Mouse (Mus musculus): ENCODE results near the gene Ring1. TPM values are rescaled to one million over a fixed set of nuclear protein-coding genes. Genes with fewer than 3 reads are reported as not detected.

Ring1 gene
- polyA plus RNA-seq, 1 experiment = 22.9 TPM

DNA sequence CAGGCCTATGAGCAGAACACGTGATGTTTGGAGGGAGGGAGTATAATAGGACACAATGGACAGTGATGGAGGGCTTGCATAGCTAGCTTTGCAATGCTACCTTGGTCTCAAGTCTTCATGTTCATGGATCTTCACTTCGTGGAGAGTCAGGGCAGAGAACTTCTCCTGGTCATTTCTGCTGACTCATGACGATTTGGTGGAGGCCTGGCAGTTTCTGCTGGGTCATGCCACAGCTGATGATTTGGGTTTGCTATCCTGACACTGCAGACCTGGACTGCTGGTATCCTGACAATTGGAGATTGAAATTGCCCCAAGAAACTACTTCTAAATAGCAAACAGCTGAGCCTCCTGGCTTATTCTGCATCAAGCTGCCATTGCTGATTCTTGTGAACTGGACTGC, 50.9 kb downstream of the Ring1 start:
- no peak for TF ChIP-seq CTCF (IDR thresholded peaks at IDR 0.05; ENCODE audit: low read depth, low read length)
- TF ChIP-seq POLR2A (IDR thresholded peaks at IDR 0.05; ENCODE audit: borderline replicate concordance, low read depth, low read length) = no peak
- H3K4me3 ChIP-seq (ENCODE audit: insufficient read depth, low read length) = no peak overlapping the region
- H3K4me1 ChIP-seq (ENCODE audit: control insufficient read depth, insufficient read depth, low read length) = peaks cover 28% of the 10 kb centered on the region
- no peak overlapping the region for H3K27ac ChIP-seq (ENCODE audit: insufficient read depth, low read depth, low read length)

DNA sequence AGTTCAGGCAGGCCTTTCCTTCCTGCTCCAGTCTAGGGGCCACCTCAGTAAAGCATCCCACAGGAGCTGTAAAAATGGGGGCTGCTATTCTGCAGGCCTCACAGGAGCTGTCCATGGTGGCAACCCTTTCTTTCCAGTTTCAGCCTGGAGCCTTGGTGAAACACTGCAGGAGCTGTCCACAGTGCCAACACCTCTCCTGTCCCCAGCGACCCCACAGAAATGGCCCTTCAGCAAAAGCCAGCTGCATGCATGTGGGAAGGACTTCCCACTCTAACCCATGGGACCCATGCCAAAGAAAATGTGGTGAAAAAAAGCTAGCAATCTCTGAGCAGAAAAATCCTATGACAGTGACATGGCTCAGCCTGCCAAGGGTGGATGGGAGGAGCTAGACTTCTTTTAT, 51.8 kb downstream of the Ring1 start:
- Histone ChIP-seq H3K4me1 (ENCODE audit: control insufficient read depth, insufficient read depth, low read length) (peaks cover 28% of the 10 kb centered on the region), H3K27ac (ENCODE audit: insufficient read depth, low read depth, low read length) (peak overlapping the region; percentile 5; the same call in 1 of the 2 replicates), H3K4me3 (ENCODE audit: insufficient read depth, low read length) (no peak overlapping the region)
- TF ChIP-seq POLR2A (IDR thresholded peaks at IDR 0.05; ENCODE audit: borderline replicate concordance, low read depth, low read length) (no peak), CTCF (IDR thresholded peaks at IDR 0.05; ENCODE audit: low read depth, low read length) (no peak)

Other genes with a start within 250 kb of the Ring1 start
- gene Angptl4, start 242.8 kb downstream of the Ring1 start, polyA plus RNA-seq (2012; ENCODE audit: insufficient read depth, insufficient read length, missing spikeins) = 8.4 and 11.0 TPM in 2 replicates
- 27.5 and 33.3 TPM in 2 replicates for gene Kank3, start 214.2 kb downstream of the Ring1 start, polyA plus RNA-seq (2012; ENCODE audit: insufficient read depth, insufficient read length, missing spikeins)
- 1,369 and 1,530 TPM in 2 replicates for gene Rps28, start 200.1 kb downstream of the Ring1 start, polyA plus RNA-seq (2012; ENCODE audit: insufficient read depth, insufficient read length, missing spikeins)
- gene Ndufa7, start 200.1 kb downstream of the Ring1 start, polyA plus RNA-seq (2012; ENCODE audit: insufficient read depth, insufficient read length, missing spikeins) = 197 and 199 TPM in 2 replicates
- gene Cd320, start 181.6 kb downstream of the Ring1 start, polyA plus RNA-seq (2012; ENCODE audit: insufficient read depth, insufficient read length, missing spikeins) = 4.4 TPM in 2 replicates
- gene Gm7029, start 150.8 kb downstream of the Ring1 start, polyA plus RNA-seq (2012; ENCODE audit: insufficient read depth, insufficient read length, missing spikeins) = not detected in 2 replicates
- 35.5 and 36.3 TPM in 2 replicates for gene Kifc1, start 134.0 kb downstream of the Ring1 start, polyA plus RNA-seq (2012; ENCODE audit: insufficient read depth, insufficient read length, missing spikeins)
- gene Platr17, start 119.5 kb downstream of the Ring1 start, polyA plus RNA-seq (2012; ENCODE audit: insufficient read depth, insufficient read length, missing spikeins) = 3.5 and 6.4 TPM in 2 replicates
- gene Daxx, start 115.3 kb downstream of the Ring1 start, polyA plus RNA-seq (2012; ENCODE audit: insufficient read depth, insufficient read length, missing spikeins) = 58.1 and 69.3 TPM in 2 replicates
- 389 and 454 TPM in 2 replicates for gene Tapbp, start 108.8 kb downstream of the Ring1 start, polyA plus RNA-seq (2012; ENCODE audit: insufficient read depth, insufficient read length, missing spikeins)
- gene Zbtb22, start 108.8 kb downstream of the Ring1 start, polyA plus RNA-seq (2012; ENCODE audit: insufficient read depth, insufficient read length, missing spikeins) = 21.8 and 24.0 TPM in 2 replicates
- 209 and 216 TPM in 2 replicates for gene Rgl2, start 95.1 kb downstream of the Ring1 start, polyA plus RNA-seq (2012; ENCODE audit: insufficient read depth, insufficient read length, missing spikeins)
- gene Pfdn6, start 84.3 kb downstream of the Ring1 start, polyA plus RNA-seq (2012; ENCODE audit: insufficient read depth, insufficient read length, missing spikeins) = 54.1 and 54.9 TPM in 2 replicates
- 10.1 and 10.2 TPM in 2 replicates for gene Wdr46, start 84.0 kb downstream of the Ring1 start, polyA plus RNA-seq (2012; ENCODE audit: insufficient read depth, insufficient read length, missing spikeins)
- 8.3 and 8.7 TPM in 2 replicates for gene B3galt4, start 73.2 kb downstream of the Ring1 start, polyA plus RNA-seq (2012; ENCODE audit: insufficient read depth, insufficient read length, missing spikeins)
- 41.3 and 49.7 TPM in 2 replicates for gene Vps52, start 68.9 kb downstream of the Ring1 start, polyA plus RNA-seq (2012; ENCODE audit: insufficient read depth, insufficient read length, missing spikeins)
- 1,144 and 1,230 TPM in 2 replicates for gene Rps18, start 68.7 kb downstream of the Ring1 start, polyA plus RNA-seq (2012; ENCODE audit: insufficient read depth, insufficient read length, missing spikeins)
- 2,635 and 2,812 TPM in 2 replicates for gene H2-K1, start 24.3 kb downstream of the Ring1 start, polyA plus RNA-seq (2012; ENCODE audit: insufficient read depth, insufficient read length, missing spikeins)
- 64.2 and 78.0 TPM in 2 replicates for gene H2-Ke6, start 3.4 kb upstream of the Ring1 start, polyA plus RNA-seq (2012; ENCODE audit: insufficient read depth, insufficient read length, missing spikeins)
- 62.3 and 70.1 TPM in 2 replicates for gene Slc39a7, start 7.0 kb upstream of the Ring1 start, polyA plus RNA-seq (2012; ENCODE audit: insufficient read depth, insufficient read length, missing spikeins)
- gene Rxrb, start 7.1 kb upstream of the Ring1 start, polyA plus RNA-seq (2012; ENCODE audit: insufficient read depth, insufficient read length, missing spikeins) = 50.2 and 51.9 TPM in 2 replicates
- gene Col11a2, start 14.8 kb upstream of the Ring1 start, polyA plus RNA-seq (2012; ENCODE audit: insufficient read depth, insufficient read length, missing spikeins) = 0.51 and 0.61 TPM in 2 replicates
- 0.88 TPM in 1 of 2 replicates, not detected in the other for gene H2-Oa, start 67.7 kb upstream of the Ring1 start, polyA plus RNA-seq (2012; ENCODE audit: insufficient read depth, insufficient read length, missing spikeins)
- gene H2-DMa, start 94.9 kb upstream of the Ring1 start, polyA plus RNA-seq (2012; ENCODE audit: insufficient read depth, insufficient read length, missing spikeins) = 206 and 214 TPM in 2 replicates
- gene Brd2, start 98.0 kb upstream of the Ring1 start, polyA plus RNA-seq (2012; ENCODE audit: insufficient read depth, insufficient read length, missing spikeins) = 156 and 185 TPM in 2 replicates
- 3.0 and 4.9 TPM in 2 replicates for gene H2-DMb2, start 118.6 kb upstream of the Ring1 start, polyA plus RNA-seq (2012; ENCODE audit: insufficient read depth, insufficient read length, missing spikeins)
- gene H2-DMb1, start 128.4 kb upstream of the Ring1 start, polyA plus RNA-seq (2012; ENCODE audit: insufficient read depth, insufficient read length, missing spikeins) = 232 and 258 TPM in 2 replicates
- 56.2 and 60.8 TPM in 2 replicates for gene Tap1, start 162.9 kb upstream of the Ring1 start, polyA plus RNA-seq (2012; ENCODE audit: insufficient read depth, insufficient read length, missing spikeins)
- 134 TPM in 2 replicates for gene Psmb9, start 163.1 kb upstream of the Ring1 start, polyA plus RNA-seq (2012; ENCODE audit: insufficient read depth, insufficient read length, missing spikeins)
- 201 and 204 TPM in 2 replicates for gene Psmb8, start 173.0 kb upstream of the Ring1 start, polyA plus RNA-seq (2012; ENCODE audit: insufficient read depth, insufficient read length, missing spikeins)
- gene Tap2, start 178.8 kb upstream of the Ring1 start, polyA plus RNA-seq (2012; ENCODE audit: insufficient read depth, insufficient read length, missing spikeins) = 51.8 and 56.6 TPM in 2 replicates
- gene H2-Ob, start 214.2 kb upstream of the Ring1 start, polyA plus RNA-seq (2012; ENCODE audit: insufficient read depth, insufficient read length, missing spikeins) = 1.9 and 2.0 TPM in 2 replicates
- 1,609 and 1,701 TPM in 2 replicates for gene H2-Ab1, start 233.0 kb upstream of the Ring1 start, polyA plus RNA-seq (2012; ENCODE audit: insufficient read depth, insufficient read length, missing spikeins)